Mouse (Mus musculus) spleen, postnatal 14 days (tissue): ENCODE measurements around the gene Il18rap.
"Not testable (repeated sequence)": the region's sequence is repeated elsewhere in the genome, so short reads cannot be mapped to it uniquely, and the experiment has no call there.

Experiments
- DNase-seq, 2 experiments: peaks; one replicate each; pipeline ENCODE4 v3.0.0; 2021 to 2022; ENCODE audit warnings: low spot score in 2 of 2

Gene Il18rap

GRCm38 (mm10) chr1:40544650-40545049 is 29.5 kb downstream of the Il18rap start:
- peak in 1 of 2 experiments; percentile 42 for DNase-seq

DNA sequence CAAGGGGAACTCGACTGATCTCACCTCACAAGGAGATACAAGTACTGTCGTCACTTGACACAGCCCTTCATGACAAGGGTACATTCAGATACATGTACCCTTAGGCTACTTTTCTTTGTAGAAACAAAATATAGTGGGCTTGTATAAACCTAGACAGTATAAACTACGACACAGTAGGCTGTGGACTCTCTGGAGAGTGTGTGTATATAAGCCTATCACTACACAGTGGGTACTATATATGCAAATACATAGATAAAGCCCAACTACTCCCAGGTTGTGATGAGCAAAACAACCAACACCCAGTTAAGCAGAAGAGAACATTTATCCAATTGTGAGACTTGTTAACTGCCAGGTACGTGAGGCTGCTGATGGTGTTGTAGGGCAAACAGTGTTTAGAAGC is 31.5 kb downstream of the Il18rap start:
- DNase-seq = no peak

DNA sequence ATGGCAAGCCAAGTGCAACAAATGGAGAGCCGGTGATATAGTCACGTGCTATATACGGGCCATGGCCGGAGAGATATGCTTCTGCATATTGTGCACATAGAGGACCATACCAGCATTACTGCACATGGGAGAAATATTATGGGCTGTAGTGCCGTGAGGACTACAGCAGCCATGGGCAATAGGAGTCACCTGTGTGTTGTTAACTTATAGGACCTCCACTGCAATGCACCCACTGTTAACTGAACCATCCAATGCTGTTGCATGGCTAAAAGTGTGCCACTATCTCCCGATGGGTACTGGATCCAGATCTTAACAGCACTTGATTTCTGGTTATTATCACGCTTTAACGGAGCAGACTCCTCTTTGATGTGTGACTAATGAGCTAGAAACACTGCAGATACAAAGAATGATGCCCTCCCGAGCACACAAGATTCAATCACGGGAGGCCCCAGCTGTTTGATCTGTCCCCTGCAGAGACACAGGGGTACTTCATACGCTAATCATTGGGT is 32.0 kb downstream of the Il18rap start:
- DNase-seq = no peak

DNA sequence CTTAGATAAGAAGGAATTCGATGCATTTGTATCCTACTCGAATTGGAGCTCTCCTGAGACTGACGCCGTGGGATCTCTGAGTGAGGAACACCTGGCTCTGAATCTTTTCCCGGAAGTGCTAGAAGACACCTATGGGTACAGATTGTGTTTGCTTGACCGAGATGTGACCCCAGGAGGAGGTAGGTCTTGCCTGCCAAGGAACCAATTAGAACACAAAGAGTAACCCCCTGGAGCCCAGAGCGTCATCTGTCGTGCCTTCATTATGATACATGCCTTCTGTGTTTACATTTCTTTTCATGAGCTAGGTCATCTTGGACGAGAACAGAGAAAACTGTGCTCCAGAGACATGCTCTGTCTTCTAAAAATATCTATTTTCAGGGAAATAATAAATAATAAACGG is 32.6 kb downstream of the Il18rap start:
- no peak for DNase-seq

- DNase-seq = no peak
Observed at GRCm38 (mm10) chr1:40569374-40569773, 54.2 kb downstream of the Il18rap start.

- DNase-seq = no peak
Observed at GRCm38 (mm10) chr1:40579784-40580183, 64.6 kb downstream of the Il18rap start, which contains the start of gene Slc9a4. Gene Slc9a4, plus strand, starts transcription at chr1:40580081.

GRCm38 (mm10) chr1:40580269-40580668 is 65.1 kb downstream of the Il18rap start:
- no peak for DNase-seq

- no peak for DNase-seq
Observed at GRCm38 (mm10) chr1:40586776-40587175, 71.6 kb downstream of the Il18rap start.

DNA sequence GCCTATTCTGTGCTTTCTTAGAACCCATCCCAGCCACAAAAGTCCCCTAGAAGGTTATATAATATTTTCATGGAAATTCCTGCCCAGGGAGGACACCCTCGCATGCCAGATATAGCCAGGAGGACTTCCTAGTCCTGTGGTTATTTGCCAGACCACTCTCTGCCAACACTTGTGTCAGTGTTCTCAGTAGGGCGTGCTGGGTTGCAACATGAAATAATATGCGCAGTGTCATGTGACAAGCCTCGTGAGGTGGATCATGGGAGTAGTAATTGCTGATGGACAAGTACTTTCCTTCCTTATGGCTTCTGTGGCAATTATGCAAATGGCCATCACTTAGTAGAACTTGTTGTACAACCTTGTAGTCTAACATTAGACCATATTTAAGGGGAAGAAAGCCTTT is 75.8 kb downstream of the Il18rap start:
- no peak for DNase-seq

DNA sequence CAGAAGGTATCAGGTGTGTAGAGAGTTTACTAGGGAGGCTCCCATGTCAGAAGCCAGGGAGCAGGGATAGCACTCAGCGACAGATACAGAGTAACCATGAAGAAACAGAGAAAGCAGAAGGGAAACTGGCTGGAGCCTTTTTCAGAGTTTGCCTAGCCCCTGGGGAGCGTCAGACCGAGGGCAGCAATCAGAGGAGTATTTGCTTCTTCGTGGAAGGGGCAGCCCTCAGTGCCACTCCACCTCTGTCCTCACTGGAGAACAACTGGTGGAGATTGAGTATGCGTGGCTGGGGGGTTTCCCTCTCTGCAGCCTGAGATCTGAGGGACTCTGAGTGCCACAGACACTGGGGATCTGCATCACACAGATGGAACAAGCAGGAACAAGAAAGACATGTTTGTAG is 82.7 kb downstream of the Il18rap start:
- DNase-seq = no peak

GRCm38 (mm10) chr1:40599661-40600060 is 84.5 kb downstream of the Il18rap start:
- DNase-seq = not testable (repeated sequence)

DNA sequence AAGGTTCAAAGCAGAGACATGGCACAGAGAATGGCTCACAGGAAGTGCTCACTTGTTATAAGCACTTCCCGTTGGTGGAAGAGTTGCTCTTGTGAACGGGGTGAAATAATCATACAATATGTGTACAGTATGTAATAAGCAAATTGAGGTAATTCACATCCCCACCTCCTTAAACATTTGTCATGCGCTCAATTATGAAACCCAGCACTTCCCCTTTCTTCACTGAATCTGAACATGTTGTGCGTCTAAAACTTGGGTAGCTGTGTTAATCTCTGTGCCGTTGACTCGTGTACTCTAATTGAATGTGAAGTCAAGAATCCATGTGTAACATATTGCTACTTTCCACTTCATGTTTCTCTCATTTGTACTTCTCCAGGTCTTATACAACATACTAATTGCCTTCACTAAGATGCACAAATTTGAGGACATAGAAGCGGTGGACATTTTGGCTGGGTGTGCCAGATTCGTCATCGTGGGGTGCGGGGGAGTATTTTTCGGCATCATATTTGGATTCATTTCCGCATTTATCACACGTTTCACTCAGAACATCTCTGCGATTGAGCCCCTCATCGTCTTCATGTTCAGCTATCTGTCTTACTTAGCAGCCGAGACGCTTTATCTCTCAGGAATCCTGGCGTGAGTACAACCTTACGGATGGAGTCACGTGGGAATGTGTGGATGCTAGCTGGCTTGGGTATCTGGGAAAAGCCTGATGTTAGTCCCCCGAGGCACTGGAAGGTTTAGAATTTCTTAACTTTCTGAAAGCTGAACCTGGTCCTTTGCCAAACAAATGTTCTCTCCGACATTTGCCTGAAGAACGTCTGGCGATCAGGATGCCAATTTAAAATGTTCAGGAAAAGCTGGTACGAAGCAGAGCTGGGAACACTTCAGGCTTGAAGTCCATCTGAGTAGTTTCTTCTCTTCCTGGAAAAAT is 85.5 kb downstream of the Il18rap start:
- no peak for DNase-seq
